Mouse (Mus musculus) intestine, embryonic 15.5 days (tissue): ENCODE data around the gene Hspb1. TPM values are rescaled to one million over a fixed set of nuclear protein-coding genes. Genes with fewer than 3 reads are reported as not detected.

Experiments
- ATAC-seq: fragments of 200-750 bp; cut with Nextera tagmentation; 2 replicates; pipeline ENCODE4 v1.8.0; 2017; ENCODE audit warnings: moderate TSS enrichment, moderate library complexity
- H3K27ac ChIP-seq: fragments of 300-500 bp; sonication (generic); 2 replicates; pipeline ENCODE4 v1.5.1; 2015; ENCODE audit warnings: mild to moderate bottlenecking, inconsistent platforms
- H3K27me3 ChIP-seq: fragments of 300-500 bp; sonication (generic); replicated peaks from 2 replicates; pipeline ENCODE4 v1.6.1; 2015; ENCODE audit warnings: inconsistent platforms
- H3K36me3 ChIP-seq: fragments of 300-500 bp; sonication (generic); 2 replicates; pipeline ENCODE4 v1.6.1; 2015; ENCODE audit warnings: inconsistent platforms
- H3K4me1 ChIP-seq: fragments of 300-500 bp; sonication (generic); replicated peaks from 2 replicates; pipeline ENCODE4 v1.6.1; 2015; ENCODE audit warnings: inconsistent platforms
- H3K4me2 ChIP-seq: fragments of 300-500 bp; sonication (generic); replicated peaks from 2 replicates; pipeline ENCODE4 v1.6.1; 2015; ENCODE audit warnings: mild to moderate bottlenecking, inconsistent platforms
- H3K4me3 ChIP-seq: fragments of 300-500 bp; sonication (generic); replicated peaks from 2 replicates; pipeline ENCODE4 v1.5.1; 2015; ENCODE audit warnings: inconsistent platforms
- H3K9ac ChIP-seq: fragments of 300-500 bp; sonication (generic); 2 replicates; pipeline ENCODE4 v1.6.1; 2015; ENCODE audit warnings: inconsistent platforms
- H3K9me3 ChIP-seq: fragments of 300-500 bp; sonication (generic); 2 replicates; pipeline ENCODE4 v1.6.1; 2016; ENCODE audit warnings: inconsistent platforms
- WGBS: fragments of 180-500 bp; shearing (Covaris S2); methylation state at CpG from one replicate; pipeline ENCODE4 v1.1.7; 2015; 5-methylcytosine and 5-hydroxymethylcytosine counted together
- polyA plus RNA-seq: library from polyadenylated mRNA; unstranded; fragments of >200 nt; fragmentation: Nextera tagmentation; extraction: Ambion mirVana; gene quantifications from 2 replicates; pipeline ENCODE4 v1.2.1, GENCODE M21; 2015

Hspb1 gene
- polyA plus RNA-seq, 1 experiment from 2014 or later, result 116 TPM

DNA sequence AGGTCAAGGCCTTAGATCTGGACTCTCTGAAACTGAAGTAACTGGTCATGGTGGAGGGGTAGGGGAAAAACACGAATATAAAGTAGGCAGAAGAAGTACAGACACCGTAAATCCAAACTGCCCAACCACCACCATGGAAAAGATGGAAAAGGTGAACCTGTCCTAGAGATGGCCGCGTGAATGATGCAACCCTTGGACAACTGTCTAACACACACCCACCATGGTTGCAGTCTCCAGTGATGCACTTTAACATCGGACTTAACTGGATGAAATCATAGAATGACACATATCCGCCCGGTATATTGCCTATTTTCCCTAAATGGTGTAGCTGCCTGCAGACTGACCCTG is 47.4 kb downstream of the Hspb1 start:
- Histone ChIP-seq H3K36me3 (peaks cover 11% of the 10 kb centered on the region; the same call in 1 of the 2 replicates), H3K4me3 (peak overlapping the region; percentile 95; the same call in 1 of the 2 replicates), H3K4me1 (peaks cover 10% of the 10 kb centered on the region; the same call in 1 of the 2 replicates), H3K27me3 (no peaks in the 10 kb centered on the region), H3K9me3 (no peaks in the 10 kb centered on the region), H3K27ac (peak overlapping the region; percentile 37; the same call in 1 of the 2 replicates), H3K4me2 (peak overlapping the region; percentile 55), H3K9ac (no peak overlapping the region)
- WGBS, result 49% methylated on average over 7 of the region's 7 CpGs
- ATAC-seq, result peak; percentile 29

DNA sequence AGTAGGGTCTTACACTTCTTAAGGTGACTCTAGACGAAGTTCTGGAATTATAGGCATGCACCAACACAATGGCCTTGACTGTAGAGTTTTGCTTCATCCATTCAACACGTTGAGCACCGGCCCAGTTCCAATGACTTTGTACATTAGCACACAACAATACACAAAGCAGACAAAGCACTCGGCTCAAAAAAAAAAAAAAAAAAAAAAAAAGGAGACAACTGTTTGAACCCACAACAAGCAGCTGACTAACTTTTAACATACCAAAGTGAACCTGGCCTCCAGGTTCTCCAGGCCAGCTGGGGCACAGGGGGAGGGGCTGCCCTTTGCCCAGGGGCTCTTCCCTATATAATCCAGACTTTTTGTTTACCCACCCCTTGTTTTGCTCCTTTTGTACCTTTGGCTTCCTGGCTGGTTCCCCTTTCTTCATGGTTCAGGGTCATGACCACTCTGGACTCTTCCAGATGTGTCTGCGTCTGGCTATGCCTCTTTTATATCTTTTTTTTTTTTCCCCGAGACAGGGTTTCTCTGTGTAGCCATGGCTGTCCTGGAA is 48.0 kb downstream of the Hspb1 start:
- Histone ChIP-seq H3K4me2 (peak overlapping the region; percentile 55; the same call in 1 of the 2 replicates), H3K36me3 (0 out of 2 replicates have a peak, but pooled peaks cover 7% of the 10 kb centered on the region), H3K4me1 (peaks cover 10% of the 10 kb centered on the region; the same call in 1 of the 2 replicates), H3K9me3 (no peaks in the 10 kb centered on the region), H3K27ac (no peak overlapping the region), H3K27me3 (no peaks in the 10 kb centered on the region), H3K9ac (no peak overlapping the region), H3K4me3 (no peak overlapping the region)
- ATAC-seq, result no peak
- WGBS, result 76% methylated on average over 6 of the region's 6 CpGs

Other genes with a start within 250 kb of the Hspb1 start
- gene Por, start 217.9 kb upstream of the Hspb1 start, polyA plus RNA-seq, result 86.0 TPM in 2 replicates
- 44.8 and 52.8 TPM in 2 replicates for gene Tmem120a, start 143.5 kb upstream of the Hspb1 start, polyA plus RNA-seq
- gene Styxl1, start 109.5 kb upstream of the Hspb1 start, polyA plus RNA-seq, result 0.24 and 0.30 TPM in 2 replicates
- 688 and 736 TPM in 2 replicates for gene Mdh2, start 109.4 kb upstream of the Hspb1 start, polyA plus RNA-seq
- 2.7 and 3.7 TPM in 2 replicates for gene Srrm3, start 81.0 kb upstream of the Hspb1 start, polyA plus RNA-seq
- gene Ywhag, start 46.7 kb downstream of the Hspb1 start, polyA plus RNA-seq, result 151 and 154 TPM in 2 replicates
- 2.5 and 2.9 TPM in 2 replicates for gene Ssc4d, start 86.6 kb downstream of the Hspb1 start, polyA plus RNA-seq
- 0.80 and 1.5 TPM in 2 replicates for gene Zp3, start 92.2 kb downstream of the Hspb1 start, polyA plus RNA-seq
- gene Dtx2, start 106.9 kb downstream of the Hspb1 start, polyA plus RNA-seq, result 20.8 and 21.4 TPM in 2 replicates
- 42.9 and 45.6 TPM in 2 replicates for gene Upk3b, start 150.6 kb downstream of the Hspb1 start, polyA plus RNA-seq
- gene Upk3bl, start 166.6 kb downstream of the Hspb1 start, polyA plus RNA-seq, result 1.4 and 1.9 TPM in 2 replicates
- gene Rasa4, start 196.0 kb downstream of the Hspb1 start, polyA plus RNA-seq, result 16.3 and 19.4 TPM in 2 replicates
- 231 and 236 TPM in 2 replicates for gene Polr2j, start 228.7 kb downstream of the Hspb1 start, polyA plus RNA-seq
- gene Lrwd1, start 248.2 kb downstream of the Hspb1 start, polyA plus RNA-seq, result 24.5 and 25.3 TPM in 2 replicates
- gene Alkbh4, start 248.2 kb downstream of the Hspb1 start, polyA plus RNA-seq, result 15.3 and 17.2 TPM in 2 replicates